Mouse (Mus musculus): ENCODE results near the gene Csf2rb2. TPM values are rescaled to one million over a fixed set of nuclear protein-coding genes. Genes with fewer than 3 reads are reported as not detected.
A peak's percentile ranks its signal among the peaks of the same experiment; 100 is the strongest.
"Not testable (repeated sequence)": the region's sequence is repeated elsewhere in the genome, so short reads cannot be mapped to it uniquely, and the experiment has no call there.

Csf2rb2 gene
- polyA plus RNA-seq, 1 experiment from 2014 or later: 0.39 TPM

DNA sequence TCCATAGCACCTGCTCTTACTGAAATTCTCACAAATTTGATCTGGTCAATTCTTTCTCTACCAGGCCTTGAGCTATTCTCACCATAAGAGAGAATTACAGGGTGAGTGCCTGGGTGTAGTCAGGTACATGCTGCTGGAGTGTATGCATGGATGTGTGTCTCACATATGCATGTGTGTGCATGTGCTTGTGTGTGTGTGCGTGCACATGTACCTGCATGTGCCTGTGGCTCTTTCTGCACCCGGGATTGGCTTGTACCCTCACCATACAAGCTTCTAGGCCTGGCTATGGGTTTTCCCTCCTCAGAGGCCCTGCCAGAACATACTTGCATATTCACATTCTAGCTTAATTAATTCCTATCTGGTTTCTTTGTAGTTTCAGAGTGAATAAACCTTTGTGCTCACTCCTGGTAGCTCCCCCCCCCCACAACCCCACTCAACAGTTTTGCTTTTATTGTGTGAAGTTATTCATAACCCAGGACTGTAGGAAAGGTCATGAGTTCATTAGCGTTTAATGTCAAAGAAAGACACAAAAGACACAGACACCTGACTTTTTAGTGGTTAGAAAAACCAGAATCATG is 23.1 kb upstream of the Csf2rb2 start:
- Histone ChIP-seq H3K27me3 (ENCODE audit: insufficient read depth, low read length) (no peaks in the 10 kb centered on the region), H3K4me1 (replicated peaks; ENCODE audit: insufficient read depth, low read length) (no peaks in the 10 kb centered on the region), H3K4me2 (ENCODE audit: low read length) (no peak overlapping the region), H3K27ac (no peak overlapping the region), H3K4me3 (replicated peaks; ENCODE audit: low read depth, low read length) (no peak overlapping the region), H3K36me3 (ENCODE audit: insufficient read depth, low read length) (no peaks in the 10 kb centered on the region), H3K9ac (ENCODE audit: low read depth, low read length) (no peak overlapping the region), H3K9me3 (replicated peaks; ENCODE audit: low read length) (no peaks in the 10 kb centered on the region)
- ATAC-seq (replicated peaks; ENCODE audit: low FRiP score, low read depth) (no peak), DNase-seq (ENCODE audit: low spot score) (no peak)
- no peak for TF ChIP-seq CTCF (IDR thresholded peaks at IDR 0.05; ENCODE audit: low read depth)
- 88% methylated on average over 3 of the region's 3 CpGs for WGBS

GRCm38 (mm10) chr15:78327753-78328341 is 22.3 kb upstream of the Csf2rb2 start:
- not testable (repeated sequence) for H3K36me3 ChIP-seq (ENCODE audit: insufficient read depth, low read length); H3K27ac ChIP-seq; H3K4me3 ChIP-seq (replicated peaks; ENCODE audit: low read depth, low read length); H3K9me3 ChIP-seq (replicated peaks; ENCODE audit: low read length); H3K4me1 ChIP-seq (replicated peaks; ENCODE audit: insufficient read depth, low read length); H3K4me2 ChIP-seq (ENCODE audit: low read length); DNase-seq (ENCODE audit: low spot score); H3K9ac ChIP-seq (ENCODE audit: low read depth, low read length); H3K27me3 ChIP-seq (ENCODE audit: insufficient read depth, low read length); ATAC-seq (replicated peaks; ENCODE audit: low FRiP score, low read depth)
- 77% methylated on average over 6 of the region's 6 CpGs for WGBS

DNA sequence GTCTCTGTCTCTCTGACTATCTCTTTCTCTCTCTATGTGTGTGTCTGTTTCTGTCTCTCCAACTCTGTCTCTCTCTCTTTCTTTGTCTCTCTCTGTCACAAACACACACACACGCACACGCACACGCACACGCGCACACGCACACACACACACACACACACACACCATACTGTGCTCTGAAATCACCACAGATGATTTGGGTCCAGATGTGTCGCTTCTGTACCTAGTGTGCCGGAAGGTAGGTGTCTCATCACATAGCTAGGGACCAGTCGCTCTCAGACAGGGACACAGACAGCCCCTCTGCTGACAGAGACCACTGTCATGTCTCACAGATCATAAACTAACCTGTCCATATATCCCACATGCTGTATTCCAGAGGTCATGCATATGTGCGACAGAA is 21.2 kb upstream of the Csf2rb2 start:
- Histone ChIP-seq H3K9me3 (replicated peaks; ENCODE audit: low read length) (no peaks in the 10 kb centered on the region), H3K9ac (ENCODE audit: low read depth, low read length) (no peak overlapping the region), H3K36me3 (ENCODE audit: insufficient read depth, low read length) (no peaks in the 10 kb centered on the region), H3K4me1 (replicated peaks; ENCODE audit: insufficient read depth, low read length) (no peaks in the 10 kb centered on the region), H3K4me2 (ENCODE audit: low read length) (no peak overlapping the region), H3K27ac (no peak overlapping the region), H3K27me3 (ENCODE audit: insufficient read depth, low read length) (no peaks in the 10 kb centered on the region), H3K4me3 (replicated peaks; ENCODE audit: low read depth, low read length) (no peak overlapping the region)
- DNase-seq (ENCODE audit: low spot score) (no peak), ATAC-seq (replicated peaks; ENCODE audit: low FRiP score, low read depth) (no peak)
- no peak for TF ChIP-seq CTCF (IDR thresholded peaks at IDR 0.05; ENCODE audit: low read depth)
- 84% methylated on average over 10 of the region's 10 CpGs for WGBS

GRCm38 (mm10) chr15:78325671-78326339 is 20.3 kb upstream of the Csf2rb2 start, which contains the start of gene Csf2rb:
Csf2rb (plus strand) TSS chr15:78325752.
- no peaks in the 10 kb centered on the region for H3K36me3 ChIP-seq (ENCODE audit: insufficient read depth, low read length)
- ATAC-seq (replicated peaks; ENCODE audit: low FRiP score, low read depth) (no peak), DNase-seq (ENCODE audit: low spot score) (peak; percentile 14)
- 73% methylated on average over 11 of the region's 11 CpGs for WGBS
- no peak within 1 kb of the TSS for H3K4me3 ChIP-seq (replicated peaks; ENCODE audit: low read depth, low read length)
- H3K9ac ChIP-seq (ENCODE audit: low read depth, low read length): no peak within 1 kb of the TSS
- TF ChIP-seq CTCF (IDR thresholded peaks at IDR 0.05; ENCODE audit: low read depth): no peak
- H3K4me1 ChIP-seq (replicated peaks; ENCODE audit: insufficient read depth, low read length): no peaks in the 10 kb centered on the region
- H3K27ac ChIP-seq: no peak within 1 kb of the TSS
- H3K9me3 ChIP-seq (replicated peaks; ENCODE audit: low read length): no peaks in the 10 kb centered on the region
- no peaks in the 10 kb centered on the region for H3K27me3 ChIP-seq (ENCODE audit: insufficient read depth, low read length)
- H3K4me2 ChIP-seq (ENCODE audit: low read length): no peak within 1 kb of the TSS

DNA sequence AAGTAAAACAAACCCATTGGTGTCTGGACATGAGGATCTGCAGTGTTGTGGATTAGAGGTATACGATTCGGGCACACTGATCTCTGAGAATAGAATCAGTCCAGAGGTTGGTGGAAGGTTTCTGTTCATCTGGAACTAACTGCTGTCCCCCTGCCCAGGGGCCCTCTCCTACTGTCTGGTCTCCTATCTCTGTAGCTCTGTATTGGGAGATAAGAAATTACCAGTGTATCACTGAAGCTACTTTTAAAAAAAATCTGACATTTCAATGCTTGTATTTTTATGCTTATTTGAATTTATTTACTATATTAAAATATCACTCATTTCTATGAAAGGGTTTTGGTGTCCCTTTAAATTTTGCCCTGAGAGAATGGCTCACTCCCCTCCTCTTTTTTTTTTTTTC is 18.8 kb upstream of the Csf2rb2 start:
- WGBS: 86% methylated on average over 2 of the region's 2 CpGs
- H3K4me1 ChIP-seq (replicated peaks; ENCODE audit: insufficient read depth, low read length): no peaks in the 10 kb centered on the region
- H3K27ac ChIP-seq: no peak overlapping the region
- TF ChIP-seq CTCF (IDR thresholded peaks at IDR 0.05; ENCODE audit: low read depth): no peak
- no peaks in the 10 kb centered on the region for H3K9me3 ChIP-seq (replicated peaks; ENCODE audit: low read length)
- H3K4me3 ChIP-seq (replicated peaks; ENCODE audit: low read depth, low read length): no peak overlapping the region
- H3K4me2 ChIP-seq (ENCODE audit: low read length): no peak overlapping the region
- ATAC-seq (replicated peaks; ENCODE audit: low FRiP score, low read depth): no peak
- H3K27me3 ChIP-seq (ENCODE audit: insufficient read depth, low read length): no peaks in the 10 kb centered on the region
- DNase-seq (ENCODE audit: low spot score): no peak
- no peaks in the 10 kb centered on the region for H3K36me3 ChIP-seq (ENCODE audit: insufficient read depth, low read length)
- no peak overlapping the region for H3K9ac ChIP-seq (ENCODE audit: low read depth, low read length)

GRCm38 (mm10) chr15:78323366-78323765 is 17.8 kb upstream of the Csf2rb2 start:
- WGBS: 71% methylated on average over 1 of the region's 1 CpGs

More at GRCm38 (mm10) chr15:78323366-78323765, 17.8 kb upstream of the Csf2rb2 start:
- H3K4me1 ChIP-seq (replicated peaks; ENCODE audit: insufficient read depth, low read length): no peaks in the 10 kb centered on the region
- no peak for TF ChIP-seq CTCF (IDR thresholded peaks at IDR 0.05; ENCODE audit: low read depth)
- no peak overlapping the region for H3K4me2 ChIP-seq (ENCODE audit: low read length)
- no peaks in the 10 kb centered on the region for H3K36me3 ChIP-seq (ENCODE audit: insufficient read depth, low read length)
- H3K9ac ChIP-seq (ENCODE audit: low read depth, low read length): no peak overlapping the region
- no peak overlapping the region for H3K4me3 ChIP-seq (replicated peaks; ENCODE audit: low read depth, low read length)
- H3K9me3 ChIP-seq (replicated peaks; ENCODE audit: low read length): no peaks in the 10 kb centered on the region
- no peak overlapping the region for H3K27ac ChIP-seq
- H3K27me3 ChIP-seq (ENCODE audit: insufficient read depth, low read length): no peaks in the 10 kb centered on the region
- no peak for ATAC-seq (replicated peaks; ENCODE audit: low FRiP score, low read depth)
- DNase-seq (ENCODE audit: low spot score): no peak
